Mouse (Mus musculus) liver, embryonic 12.5 days (tissue): Measurements from ENCODE around the gene Gsto2. TPM values are rescaled to one million over a fixed set of nuclear protein-coding genes. Genes with fewer than 3 reads are reported as not detected.

ENCODE experiments used
- ATAC-seq: fragments of 200-750 bp; cut with Nextera tagmentation; 2 replicates; pipeline ENCODE4 v1.8.0; 2017; ENCODE audit warnings: moderate number of reproducible peaks, mild to moderate bottlenecking, moderate library complexity
- H3K27ac ChIP-seq: fragments of 300-500 bp; sonication (generic); 2 replicates; pipeline ENCODE4 v1.5.1; 2016; ENCODE audit warnings: mild to moderate bottlenecking
- H3K27me3 ChIP-seq: fragments of 300-500 bp; sonication (generic); replicated peaks from 2 replicates; pipeline ENCODE4 v1.6.1; 2016; ENCODE audit warnings: mild to moderate bottlenecking, moderate library complexity
- H3K36me3 ChIP-seq: fragments of 300-500 bp; sonication (generic); 2 replicates; pipeline ENCODE4 v1.6.1; 2016; ENCODE audit warnings: mild to moderate bottlenecking, moderate library complexity
- H3K4me1 ChIP-seq: fragments of 300-500 bp; sonication (generic); 2 replicates; pipeline ENCODE4 v1.6.1; 2016
- H3K4me2 ChIP-seq: fragments of 300-500 bp; sonication (generic); 2 replicates; pipeline ENCODE4 v1.6.1; 2016; ENCODE audit warnings: mild to moderate bottlenecking, moderate library complexity
- H3K4me3 ChIP-seq: fragments of 300-500 bp; sonication (generic); 2 replicates; pipeline ENCODE4 v1.5.1; 2016; ENCODE audit warnings: mild to moderate bottlenecking, moderate library complexity
- H3K9ac ChIP-seq: fragments of 300-500 bp; sonication (generic); 2 replicates; pipeline ENCODE4 v1.6.1; 2016; ENCODE audit warnings: mild to moderate bottlenecking, moderate library complexity
- H3K9me3 ChIP-seq: fragments of 300-500 bp; sonication (generic); replicated peaks from 2 replicates; pipeline ENCODE4 v1.6.1; 2016; ENCODE audit warnings: mild to moderate bottlenecking, moderate library complexity
- WGBS: fragments of 180-500 bp; shearing (Covaris S2); methylation state at CpG from one replicate; pipeline ENCODE4 v1.1.7; 2016; ENCODE audit not compliant: insufficient replicate concordance; 5-methylcytosine and 5-hydroxymethylcytosine counted together
- polyA plus RNA-seq: library from polyadenylated mRNA; unstranded; fragments of >200 nt; fragmentation: Nextera tagmentation; extraction: Ambion mirVana; gene quantifications from 2 replicates; pipeline ENCODE4 v1.2.1, GENCODE M21; 2016

Gsto2 gene
- polyA plus RNA-seq, 1 experiment from 2014 or later: 0.31 TPM

GRCm38 (mm10) chr19:47900558-47900957, 35.2 kb downstream of the Gsto2 start:
- no peaks in the 10 kb centered on the region for H3K9me3 ChIP-seq
- H3K4me2 ChIP-seq: no peak overlapping the region
- no peak overlapping the region for H3K9ac ChIP-seq
- no peaks in the 10 kb centered on the region for H3K27me3 ChIP-seq
- WGBS: 75% methylated on average over 10 of the region's 10 CpGs
- no peak overlapping the region for H3K4me3 ChIP-seq
- no peak for ATAC-seq
- H3K4me1 ChIP-seq: peaks cover 70% of the 10 kb centered on the region
- H3K27ac ChIP-seq: no peak overlapping the region
- peaks cover 24% of the 10 kb centered on the region for H3K36me3 ChIP-seq

- Histone ChIP-seq H3K4me2 (no peak overlapping the region), H3K4me3 (no peak overlapping the region), H3K27me3 (no peaks in the 10 kb centered on the region), H3K36me3 (peaks cover 8% of the 10 kb centered on the region), H3K4me1 (peaks cover 77% of the 10 kb centered on the region), H3K27ac (no peak overlapping the region), H3K9me3 (no peaks in the 10 kb centered on the region), H3K9ac (no peak overlapping the region)
- ATAC-seq: no peak
- WGBS: 73% methylated on average over 13 of the region's 13 CpGs
Measured at GRCm38 (mm10) chr19:47902316-47903201, 37.2 kb downstream of the Gsto2 start.

- no peak overlapping the region for H3K9ac ChIP-seq
- H3K4me2 ChIP-seq: no peak overlapping the region
- H3K9me3 ChIP-seq: no peaks in the 10 kb centered on the region
- H3K27me3 ChIP-seq: no peaks in the 10 kb centered on the region
- H3K4me1 ChIP-seq: peaks cover 76% of the 10 kb centered on the region
- H3K36me3 ChIP-seq: peaks cover 7% of the 10 kb centered on the region; the same call in 1 of the 2 replicates
- H3K4me3 ChIP-seq: no peak overlapping the region
- ATAC-seq: no peak
- H3K27ac ChIP-seq: no peak overlapping the region
- 70% methylated on average over 4 of the region's 4 CpGs for WGBS
Measured at GRCm38 (mm10) chr19:47903679-47904078, 38.3 kb downstream of the Gsto2 start.

- peaks cover 7% of the 10 kb centered on the region; the same call in 1 of the 2 replicates for H3K36me3 ChIP-seq
- no peaks in the 10 kb centered on the region for H3K27me3 ChIP-seq
- no peak overlapping the region for H3K9ac ChIP-seq
- no peak overlapping the region for H3K4me2 ChIP-seq
- no peak overlapping the region for H3K27ac ChIP-seq
- ATAC-seq: no peak
- H3K4me3 ChIP-seq: no peak overlapping the region
- no peaks in the 10 kb centered on the region for H3K9me3 ChIP-seq
- peaks cover 76% of the 10 kb centered on the region for H3K4me1 ChIP-seq
- WGBS: 50% methylated on average over 4 of the region's 4 CpGs
Measured at GRCm38 (mm10) chr19:47905081-47905480, 39.7 kb downstream of the Gsto2 start.

- H3K4me1 ChIP-seq: peaks cover 76% of the 10 kb centered on the region
- no peaks in the 10 kb centered on the region for H3K27me3 ChIP-seq
- H3K4me3 ChIP-seq: no peak overlapping the region
- peaks cover 7% of the 10 kb centered on the region; the same call in 1 of the 2 replicates for H3K36me3 ChIP-seq
- no peak overlapping the region for H3K4me2 ChIP-seq
- 60% methylated on average over 5 of the region's 5 CpGs for WGBS
- no peak for ATAC-seq
- no peak overlapping the region for H3K27ac ChIP-seq
- no peak overlapping the region for H3K9ac ChIP-seq
- H3K9me3 ChIP-seq: no peaks in the 10 kb centered on the region
Measured at GRCm38 (mm10) chr19:47905603-47906002, 40.3 kb downstream of the Gsto2 start.

GRCm38 (mm10) chr19:47907596-47907995, 42.3 kb downstream of the Gsto2 start:
- H3K36me3 ChIP-seq: peaks cover 20% of the 10 kb centered on the region
- peaks cover 70% of the 10 kb centered on the region for H3K4me1 ChIP-seq
- H3K27me3 ChIP-seq: no peaks in the 10 kb centered on the region
- no peak overlapping the region for H3K9ac ChIP-seq
- ATAC-seq: no peak
- H3K4me3 ChIP-seq: no peak overlapping the region
- H3K4me2 ChIP-seq: no peak overlapping the region
- 89% methylated on average over 9 of the region's 9 CpGs for WGBS
- no peaks in the 10 kb centered on the region for H3K9me3 ChIP-seq
- H3K27ac ChIP-seq: no peak overlapping the region

- H3K9me3 ChIP-seq: no peaks in the 10 kb centered on the region
- peaks cover 20% of the 10 kb centered on the region for H3K36me3 ChIP-seq
- peaks cover 56% of the 10 kb centered on the region for H3K4me1 ChIP-seq
- WGBS: 49% methylated on average over 6 of the region's 6 CpGs
- no peak overlapping the region for H3K4me3 ChIP-seq
- no peak overlapping the region for H3K9ac ChIP-seq
- no peak for ATAC-seq
- H3K4me2 ChIP-seq: peak overlapping the region; percentile 46
- H3K27ac ChIP-seq: no peak overlapping the region
- H3K27me3 ChIP-seq: no peaks in the 10 kb centered on the region
Measured at GRCm38 (mm10) chr19:47908961-47909371, 43.6 kb downstream of the Gsto2 start.

GRCm38 (mm10) chr19:47909387-47910116, 44.2 kb downstream of the Gsto2 start:
- Histone ChIP-seq H3K4me2 (peak overlapping the region; percentile 46), H3K4me3 (peak overlapping the region; percentile 19), H3K27me3 (no peaks in the 10 kb centered on the region), H3K9ac (0 out of 2 replicates have a peak overlapping the region, but pooled peaks have one; percentile 24), H3K27ac (peak overlapping the region; percentile 36; the same call in 1 of the 2 replicates), H3K36me3 (peaks cover 20% of the 10 kb centered on the region), H3K4me1 (peaks cover 56% of the 10 kb centered on the region), H3K9me3 (no peaks in the 10 kb centered on the region)
- WGBS: 28% methylated on average over 10 of the region's 10 CpGs
- ATAC-seq: no peak

GRCm38 (mm10) chr19:47910117-47910618, 44.8 kb downstream of the Gsto2 start:
- Histone ChIP-seq H3K9me3 (no peaks in the 10 kb centered on the region), H3K27ac (peak overlapping the region; percentile 36; the same call in 1 of the 2 replicates), H3K4me2 (peak overlapping the region; percentile 46), H3K4me1 (peaks cover 56% of the 10 kb centered on the region), H3K36me3 (peaks cover 20% of the 10 kb centered on the region), H3K27me3 (no peaks in the 10 kb centered on the region), H3K9ac (0 out of 2 replicates have a peak overlapping the region, but pooled peaks have one; percentile 24), H3K4me3 (peak overlapping the region; percentile 19; the same call in 1 of the 2 replicates)
- peak; percentile 63 for ATAC-seq
- 42% methylated on average over 2 of the region's 4 CpGs for WGBS

GRCm38 (mm10) chr19:47910751-47911150, 45.4 kb downstream of the Gsto2 start:
- Histone ChIP-seq H3K4me2 (0 out of 2 replicates have a peak overlapping the region, but pooled peaks have one; percentile 46), H3K27ac (peak overlapping the region; percentile 36; the same call in 1 of the 2 replicates), H3K4me3 (no peak overlapping the region), H3K9ac (no peak overlapping the region), H3K9me3 (no peaks in the 10 kb centered on the region), H3K36me3 (peaks cover 20% of the 10 kb centered on the region), H3K4me1 (peaks cover 53% of the 10 kb centered on the region), H3K27me3 (no peaks in the 10 kb centered on the region)
- no peak for ATAC-seq
- 71% methylated on average over 4 of the region's 4 CpGs for WGBS

GRCm38 (mm10) chr19:47913344-47913743, 48.0 kb downstream of the Gsto2 start:
- ATAC-seq: no peak
- 82% methylated on average over 7 of the region's 7 CpGs for WGBS
- peaks cover 51% of the 10 kb centered on the region for H3K4me1 ChIP-seq

More at GRCm38 (mm10) chr19:47913344-47913743, 48.0 kb downstream of the Gsto2 start:
- Histone ChIP-seq H3K27ac (no peak overlapping the region), H3K4me3 (no peak overlapping the region), H3K9me3 (no peaks in the 10 kb centered on the region), H3K9ac (no peak overlapping the region), H3K36me3 (peaks cover 14% of the 10 kb centered on the region), H3K4me2 (no peak overlapping the region), H3K27me3 (no peaks in the 10 kb centered on the region)
